Mouse (Mus musculus) 3134 (cell line): ENCODE data around the gene 9930021J03Rik.

Source experiments
- DNase-seq: peaks from one replicate; pipeline ENCODE4 v3.0.0-alpha.2; 2011; ENCODE audit warnings: low spot score; ENCODE audit not compliant: insufficient read length; ENCODE audit errors: extremely low read depth

The 9930021J03Rik gene

DNA sequence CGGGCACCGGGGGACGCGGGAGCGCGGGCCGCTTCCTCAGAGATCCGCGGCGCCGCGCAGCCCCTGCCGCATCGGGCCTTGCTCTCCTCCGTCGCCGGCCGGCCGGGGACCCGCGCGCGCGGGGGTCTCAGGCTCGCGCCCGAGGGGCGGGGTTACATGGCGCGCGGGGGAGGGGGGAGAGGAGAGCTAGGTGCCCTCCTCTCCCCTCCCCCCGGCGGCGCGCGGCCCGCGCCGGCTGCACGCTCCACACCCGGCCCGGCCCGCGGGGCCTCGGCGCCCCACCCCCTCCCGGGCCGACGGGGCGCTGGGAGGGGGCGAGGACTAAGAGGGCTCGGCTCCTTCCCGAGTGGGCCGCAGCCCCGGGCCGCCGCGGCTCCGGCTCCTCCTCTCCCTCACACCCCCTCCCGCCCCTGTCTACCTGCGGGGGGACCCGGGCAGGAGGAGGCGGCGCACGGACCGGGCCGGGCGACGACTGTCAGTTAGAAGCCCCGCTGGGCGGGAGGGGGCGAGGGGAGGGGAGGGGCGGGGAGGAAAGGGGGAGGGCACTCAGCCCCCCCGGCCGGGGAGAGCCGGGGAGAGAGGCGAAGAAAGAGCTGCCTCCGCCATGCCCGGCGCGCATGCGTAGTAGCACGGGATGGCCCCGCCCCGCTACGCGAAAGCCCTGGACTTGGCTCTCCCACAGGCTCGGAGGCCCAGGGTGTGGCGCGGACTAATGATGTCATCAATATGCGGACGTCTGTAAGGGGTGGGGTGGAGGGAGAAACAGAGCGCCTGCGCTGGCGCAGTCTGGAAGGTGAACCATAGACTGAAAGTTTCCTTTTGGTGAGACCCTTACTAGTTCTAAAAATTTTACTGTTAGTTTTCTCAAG lies at the start of gene 9930021J03Rik:
Gene 9930021J03Rik (minus strand): TSS at position 73 of the 869 bp plus-strand sequence.
- DNase-seq: peak; percentile 98

DNA sequence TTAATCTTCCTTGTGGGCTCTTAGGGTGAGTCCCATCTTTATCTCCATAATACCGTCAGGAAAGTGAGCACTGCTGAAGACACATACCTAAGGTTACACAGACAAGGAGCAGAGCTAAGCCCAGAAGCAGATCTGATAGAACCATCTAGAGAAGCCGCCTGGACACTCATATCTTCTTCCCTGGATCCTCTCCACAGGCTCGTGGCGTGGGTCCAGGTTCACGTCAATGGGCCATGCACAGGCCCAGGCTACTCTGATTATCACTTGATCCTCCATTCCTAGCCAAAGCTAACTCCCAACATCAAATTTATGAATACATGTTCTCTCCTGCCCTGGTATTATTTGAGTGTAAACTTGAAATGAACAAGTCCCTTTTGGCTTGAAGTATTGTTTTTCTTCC lies 47.9 kb upstream of the 9930021J03Rik start:
- no peak for DNase-seq

DNA sequence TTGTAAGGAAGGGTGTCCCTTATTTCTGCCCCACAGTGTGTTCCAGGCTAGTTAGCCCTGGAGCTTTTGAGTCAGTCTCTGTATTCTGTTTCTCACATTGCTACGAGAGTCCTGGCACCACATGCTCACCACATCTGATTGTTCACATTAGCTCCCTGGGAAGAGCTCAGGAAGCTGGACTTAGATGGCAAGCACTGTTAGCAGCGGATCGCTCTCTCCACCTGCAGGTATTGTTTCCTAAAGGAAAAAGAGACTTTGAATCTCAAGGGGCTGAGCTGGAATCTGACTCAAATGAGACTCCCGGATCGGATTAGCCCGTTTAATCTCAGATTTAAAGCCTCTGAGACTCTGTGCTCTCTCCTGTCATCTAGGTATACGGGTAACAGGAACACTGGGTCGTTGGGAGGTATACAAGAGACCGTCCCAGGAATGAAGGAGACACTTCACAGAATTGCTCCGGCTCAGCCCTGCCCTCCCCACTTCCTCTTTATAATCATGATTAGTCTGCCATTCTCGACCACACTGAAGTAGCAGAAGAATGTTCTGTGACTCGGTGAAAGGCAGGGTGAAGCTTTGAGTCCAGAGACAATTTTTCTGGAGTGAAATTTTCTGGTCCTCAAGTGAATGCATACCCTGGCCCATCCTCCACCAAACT lies 45.4 kb upstream of the 9930021J03Rik start:
- no peak for DNase-seq

DNA sequence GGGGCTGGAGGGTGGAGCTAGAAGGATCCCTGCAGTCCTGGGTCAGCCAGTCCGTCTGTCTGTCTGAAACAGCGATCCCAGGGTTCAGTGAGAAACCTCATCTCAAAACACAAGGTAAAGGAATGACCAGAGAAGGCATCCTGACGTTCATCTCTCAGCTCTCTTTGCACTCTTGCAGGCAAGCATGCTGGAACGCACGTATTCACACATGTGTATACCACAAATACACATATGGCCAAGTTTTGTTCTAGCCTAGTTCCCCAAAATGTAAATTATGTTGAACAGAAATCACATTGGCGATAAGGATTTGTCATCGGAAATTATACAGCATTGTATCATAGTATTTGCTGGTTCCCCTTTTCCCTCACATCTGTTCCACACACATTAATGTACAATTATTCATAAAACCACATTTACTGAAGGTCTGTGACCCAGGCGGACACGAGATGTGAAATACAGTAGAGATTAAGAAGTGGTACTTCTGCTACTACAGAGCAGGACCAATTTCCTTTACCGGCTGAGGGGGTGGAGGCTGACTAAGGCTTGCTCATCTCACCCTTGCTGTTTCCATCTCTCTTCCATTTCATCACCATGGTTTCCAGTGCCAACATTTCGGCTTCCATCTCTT lies 44.2 kb upstream of the 9930021J03Rik start:
- DNase-seq: no peak

DNA sequence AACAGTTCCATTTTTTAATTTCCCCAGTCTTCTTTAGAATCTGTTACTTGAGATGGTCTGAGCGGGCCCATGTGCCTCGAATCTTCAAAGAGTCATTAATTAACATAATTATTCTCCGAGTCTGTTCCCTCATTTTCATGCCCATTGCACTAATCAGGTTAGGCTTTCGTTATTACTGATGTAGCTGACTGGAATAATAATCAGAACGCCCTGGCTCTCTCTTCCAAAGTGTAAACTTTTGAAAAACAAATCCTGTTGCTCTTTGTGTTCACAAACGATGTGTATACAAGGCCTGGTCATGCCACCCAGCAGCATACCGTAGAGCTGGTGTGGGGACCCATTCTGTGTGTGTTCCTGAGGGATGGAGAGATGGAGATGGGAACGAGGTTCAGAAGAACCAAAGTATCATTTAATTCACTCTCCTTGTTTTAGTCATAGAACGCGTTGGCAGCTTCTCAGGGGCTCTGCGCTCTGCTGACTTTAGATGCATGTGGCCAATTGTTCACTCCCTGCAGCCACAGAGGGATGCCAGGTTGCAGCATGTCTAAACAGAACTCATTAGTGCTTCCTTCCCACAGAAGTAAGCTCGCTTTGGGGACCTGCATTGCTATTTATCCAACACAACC lies 38.4 kb upstream of the 9930021J03Rik start:
- no peak for DNase-seq

DNA sequence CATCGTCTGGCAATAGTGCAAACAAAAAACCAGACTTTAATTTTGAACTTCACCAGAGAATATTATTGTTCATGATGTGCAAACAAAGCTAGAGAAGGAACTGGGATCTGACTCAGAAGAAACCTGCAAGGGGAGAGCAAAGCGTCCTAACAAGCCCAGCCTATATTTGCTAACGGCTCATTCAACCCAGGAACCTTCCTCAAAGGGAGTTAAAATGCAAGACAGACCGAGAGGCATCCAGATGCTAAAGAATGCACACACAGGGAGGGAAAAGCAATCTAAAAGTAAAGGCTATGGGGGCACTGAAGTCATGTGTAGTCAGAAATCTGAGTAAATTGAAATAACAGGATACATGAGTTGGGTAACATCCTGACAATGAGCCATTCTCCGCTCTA lies 37.8 kb upstream of the 9930021J03Rik start:
- DNase-seq: no peak

DNA sequence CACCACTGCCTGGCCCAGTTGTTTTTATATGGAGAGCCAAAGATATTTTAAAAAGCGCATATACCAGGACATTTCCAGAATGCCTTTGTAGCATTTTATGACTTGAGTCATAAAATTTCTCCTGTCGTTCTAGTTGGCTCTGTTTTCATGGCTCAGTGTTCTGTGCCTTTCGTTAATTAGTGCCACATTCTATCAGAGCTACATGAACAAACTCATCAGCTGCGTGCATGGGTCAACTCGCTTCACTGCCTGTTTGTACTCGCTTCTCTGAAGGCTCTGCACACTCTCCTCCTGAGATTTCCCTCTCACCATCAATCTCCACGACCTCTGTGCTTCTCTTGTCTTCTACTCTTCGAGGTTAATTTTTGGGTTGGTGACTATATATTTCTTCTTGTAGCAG lies 37.2 kb upstream of the 9930021J03Rik start:
- no peak for DNase-seq

DNA sequence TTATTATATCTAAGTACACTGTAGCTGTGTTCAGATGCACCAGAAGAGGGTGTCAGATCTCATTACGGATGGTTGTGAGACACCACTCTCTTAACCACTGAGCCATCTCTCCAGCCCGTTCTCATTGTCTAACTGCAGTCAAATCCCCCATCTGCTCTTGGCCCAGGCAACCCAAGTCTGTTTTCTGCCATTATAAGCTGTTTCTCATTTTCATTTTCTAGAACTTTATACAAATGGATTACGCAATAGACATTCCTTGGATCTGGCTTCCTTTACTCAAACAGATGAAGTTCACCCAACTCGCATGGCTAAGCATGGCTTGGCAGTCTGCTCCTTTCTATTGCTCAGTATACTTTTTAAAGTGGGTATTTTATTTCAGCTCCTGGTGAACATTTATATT lies 34.9 kb upstream of the 9930021J03Rik start:
- peak; percentile 30 for DNase-seq

DNA sequence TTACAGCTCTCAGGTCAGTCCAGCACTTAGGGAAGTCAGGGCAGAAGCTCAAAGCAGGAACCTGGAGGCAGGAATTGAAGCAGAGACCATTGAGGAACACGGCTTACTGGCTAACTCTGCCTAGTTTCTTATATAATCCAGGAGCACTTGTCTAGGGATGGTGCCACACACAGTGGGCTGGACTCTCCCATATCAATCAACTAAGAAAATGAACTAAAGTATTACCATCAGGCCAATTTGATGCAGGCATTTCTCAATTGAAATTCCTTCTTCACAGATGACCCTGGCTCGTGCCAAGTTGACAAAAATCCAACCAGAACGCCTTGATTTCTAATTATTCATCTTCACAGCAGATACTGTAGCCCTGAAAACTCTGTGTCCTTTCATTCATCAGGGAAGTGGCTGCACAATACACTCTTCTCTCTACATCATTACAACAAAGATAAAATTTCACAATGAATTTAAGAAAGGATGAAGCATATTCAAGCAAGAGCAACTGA lies 32.9 kb upstream of the 9930021J03Rik start:
- DNase-seq: no peak

DNA sequence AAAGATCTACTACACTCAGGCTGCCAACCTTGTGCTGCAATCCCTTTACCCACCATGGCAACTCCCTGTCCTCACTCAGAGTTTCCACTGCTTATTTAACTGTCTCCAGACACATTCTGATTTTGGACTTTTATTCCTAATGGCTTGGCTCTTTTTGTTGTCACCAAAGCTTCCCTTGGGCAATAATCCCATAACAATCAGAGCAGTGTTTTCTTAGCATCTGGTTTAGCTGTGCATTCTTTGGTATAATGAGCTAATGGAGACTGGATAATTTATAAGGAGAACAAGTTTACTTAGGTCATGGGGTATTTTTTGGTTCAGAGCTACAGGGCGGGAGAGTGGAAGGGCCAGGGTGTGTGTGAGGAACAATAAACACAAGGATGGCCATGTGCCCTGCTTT lies 32.4 kb upstream of the 9930021J03Rik start:
- DNase-seq: no peak

DNA sequence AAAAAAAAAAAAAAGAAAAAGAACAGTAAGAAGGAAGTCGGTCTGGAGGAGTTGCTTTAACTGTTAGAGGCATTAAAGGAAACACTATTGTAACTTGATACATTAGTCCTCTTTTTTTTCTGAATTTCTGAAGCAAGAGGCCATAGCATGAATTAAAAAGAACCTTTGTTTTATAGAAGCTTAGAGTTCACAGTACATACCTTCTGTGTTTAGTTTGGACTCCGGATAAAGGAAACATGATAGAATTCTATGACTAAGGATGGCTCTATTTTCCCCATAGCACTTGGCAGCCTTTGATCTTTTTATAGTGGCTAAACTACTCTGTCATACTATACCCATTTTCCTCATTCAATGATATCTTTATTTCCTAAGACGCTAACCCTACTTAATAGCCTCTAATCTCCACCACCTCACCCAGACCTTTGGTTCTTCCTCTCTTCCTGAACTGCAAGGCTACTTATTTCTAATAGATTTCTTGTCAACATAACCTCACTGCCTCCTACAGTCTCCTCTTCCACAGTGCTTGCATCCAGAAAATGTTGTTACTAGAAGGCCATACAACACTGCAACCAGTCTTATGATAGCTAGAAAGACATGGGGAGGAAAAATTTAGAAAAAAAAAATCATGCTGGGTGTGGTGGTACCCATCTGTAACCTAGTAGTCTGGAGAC lies 29.7 kb upstream of the 9930021J03Rik start:
- peak; percentile 66 for DNase-seq

DNA sequence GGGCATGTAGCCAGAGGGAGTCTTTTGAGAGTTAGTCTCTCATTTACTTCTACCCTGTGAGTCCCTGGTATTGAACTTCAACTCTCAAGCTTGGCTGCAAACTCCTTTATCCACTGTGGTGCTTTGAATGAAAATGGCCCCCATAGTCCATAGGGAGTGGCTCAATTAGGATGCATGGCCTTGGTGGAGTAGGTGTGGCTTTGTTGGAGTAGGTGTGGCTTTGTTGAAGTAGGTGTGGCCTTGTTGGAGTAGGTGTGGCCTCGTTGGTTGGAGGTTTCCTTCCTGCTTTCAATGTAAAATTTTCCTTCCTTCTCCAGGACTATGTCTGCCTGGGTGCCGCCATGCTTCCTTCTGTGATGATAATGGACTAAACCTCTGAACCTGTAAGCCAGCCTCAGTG lies 25.1 kb upstream of the 9930021J03Rik start:
- no peak for DNase-seq

DNA sequence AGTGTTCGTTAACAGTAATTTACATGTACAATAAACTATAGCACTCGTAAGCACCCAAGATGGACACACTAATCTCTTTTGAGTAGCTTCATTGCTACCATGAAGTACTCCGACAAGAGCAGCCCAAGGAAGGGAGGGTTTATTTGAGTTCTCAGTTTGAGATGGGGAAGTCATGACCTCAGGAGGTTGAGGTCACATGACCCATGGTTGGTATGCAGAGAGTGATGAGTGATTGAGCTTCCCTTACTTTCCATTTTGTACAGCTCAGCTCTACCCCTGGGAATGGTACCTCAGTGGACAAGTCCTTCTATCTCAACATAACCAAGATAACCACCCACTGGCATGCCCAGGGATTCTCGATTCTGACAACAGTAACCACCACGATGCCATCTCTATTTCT lies 22.8 kb upstream of the 9930021J03Rik start:
- no peak for DNase-seq

DNA sequence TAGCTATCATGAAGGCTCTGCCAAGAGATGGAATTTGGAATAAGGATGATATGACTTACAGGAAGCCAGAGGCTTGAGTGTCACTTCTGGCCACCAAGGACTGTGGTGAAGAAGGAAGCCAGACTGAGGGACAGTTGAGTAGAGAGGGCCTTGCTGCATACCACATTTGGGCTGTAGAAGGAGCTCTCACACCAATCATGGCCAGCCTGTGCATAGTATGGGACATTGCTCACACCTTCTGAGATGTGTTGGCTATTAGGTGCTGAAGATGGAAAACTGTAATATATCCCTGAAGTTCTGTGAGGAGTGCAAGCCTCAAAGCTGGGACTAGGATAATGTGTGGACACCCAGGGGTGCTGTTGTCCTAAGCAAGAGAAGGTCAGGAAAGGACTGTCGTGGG lies 20.9 kb upstream of the 9930021J03Rik start:
- DNase-seq: no peak

DNA sequence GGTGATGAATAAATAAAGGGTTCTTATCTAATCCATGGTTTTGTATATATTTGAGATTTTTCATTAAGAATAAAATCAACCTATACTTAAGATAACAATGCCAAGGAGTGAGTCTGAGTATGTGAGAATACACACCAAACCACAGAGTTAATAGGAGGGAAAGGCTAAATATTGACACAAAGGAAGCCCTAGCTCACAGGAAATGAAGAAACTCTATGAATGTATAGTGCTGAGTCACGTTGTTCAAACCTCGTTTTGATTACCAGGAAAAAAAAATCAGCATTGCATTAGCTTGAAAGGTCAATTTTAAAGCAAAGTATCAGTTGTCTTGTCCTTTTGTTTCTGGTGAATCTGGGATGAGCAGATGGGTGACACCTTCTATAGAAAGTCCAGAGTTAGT lies 19.2 kb upstream of the 9930021J03Rik start:
- no peak for DNase-seq

DNA sequence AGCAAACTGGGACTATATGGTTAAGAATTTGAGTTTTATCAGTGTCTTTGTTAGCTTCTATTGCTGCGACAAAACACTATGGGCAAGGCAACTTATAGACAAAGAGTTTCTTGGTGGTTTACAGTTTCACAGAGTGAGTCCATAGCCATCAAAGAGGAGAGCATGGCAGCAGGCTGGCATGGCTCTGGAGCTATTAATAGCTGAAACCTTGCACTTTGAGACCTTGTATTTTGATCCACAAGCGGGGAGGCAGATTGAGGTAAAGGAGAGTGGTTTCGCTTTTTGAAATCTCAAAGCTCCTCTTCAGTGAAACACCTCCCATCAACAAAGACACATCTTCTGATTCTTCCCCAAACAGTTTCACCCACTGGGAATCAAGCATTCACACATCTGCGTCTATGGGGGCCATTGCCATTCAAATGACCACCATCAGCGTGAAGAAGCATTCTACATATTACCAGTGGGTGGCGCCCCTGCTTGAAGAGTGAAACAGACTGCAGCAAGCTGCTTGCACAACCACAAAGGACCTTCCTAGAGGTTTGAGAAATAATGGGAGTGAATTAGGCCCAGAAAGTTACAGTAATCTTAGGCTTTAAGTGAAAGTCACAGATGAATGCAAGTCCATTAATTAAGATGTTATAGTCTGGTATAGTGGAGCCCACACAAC lies 18.4 kb upstream of the 9930021J03Rik start:
- DNase-seq: no peak

DNA sequence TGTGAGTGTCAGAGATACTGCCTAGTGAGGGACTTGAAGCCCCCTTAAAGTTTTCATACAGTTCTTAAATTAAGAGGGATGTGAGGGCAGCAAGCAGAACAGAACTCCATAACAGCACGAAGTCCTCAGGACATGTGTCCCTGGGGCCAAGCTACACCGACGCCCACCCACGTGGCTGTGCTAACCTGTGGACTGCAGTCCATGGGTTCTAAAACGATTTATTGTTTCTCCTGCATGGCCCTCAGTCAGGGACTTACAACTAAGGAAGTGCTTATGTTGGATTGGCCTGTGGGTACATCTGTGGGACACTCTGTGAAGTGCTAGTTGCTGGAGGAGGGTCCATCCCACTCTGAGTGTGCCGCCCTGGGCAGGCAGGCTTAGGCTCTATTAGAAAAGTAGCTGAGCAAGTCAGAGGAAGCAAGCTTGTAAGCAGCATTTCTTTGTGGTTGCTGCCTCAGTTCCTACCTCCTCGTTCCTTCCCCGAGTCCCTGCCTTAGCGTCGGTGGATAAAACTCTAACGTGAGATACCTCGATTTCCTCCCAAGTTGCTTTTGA lies 17.7 kb upstream of the 9930021J03Rik start:
- no peak for DNase-seq

DNA sequence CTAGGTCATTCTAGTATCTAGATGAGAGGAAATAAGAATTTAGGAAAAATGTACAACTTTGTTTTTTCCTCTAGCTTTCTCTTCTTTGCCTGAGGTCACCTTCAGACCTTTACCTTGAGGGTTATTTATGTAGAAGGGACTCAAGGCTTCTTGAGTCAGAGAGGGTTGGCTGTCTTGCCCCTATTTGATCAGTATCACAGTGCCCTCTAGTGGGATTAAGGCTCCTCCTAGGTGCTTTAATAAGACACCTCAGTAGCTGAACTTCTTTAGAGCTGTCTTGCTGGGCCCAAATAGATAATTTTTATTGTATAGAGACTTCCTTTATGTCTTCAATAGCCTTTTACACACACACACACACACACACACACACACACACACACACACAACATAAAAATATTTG lies 15.2 kb upstream of the 9930021J03Rik start:
- DNase-seq: no peak

DNA sequence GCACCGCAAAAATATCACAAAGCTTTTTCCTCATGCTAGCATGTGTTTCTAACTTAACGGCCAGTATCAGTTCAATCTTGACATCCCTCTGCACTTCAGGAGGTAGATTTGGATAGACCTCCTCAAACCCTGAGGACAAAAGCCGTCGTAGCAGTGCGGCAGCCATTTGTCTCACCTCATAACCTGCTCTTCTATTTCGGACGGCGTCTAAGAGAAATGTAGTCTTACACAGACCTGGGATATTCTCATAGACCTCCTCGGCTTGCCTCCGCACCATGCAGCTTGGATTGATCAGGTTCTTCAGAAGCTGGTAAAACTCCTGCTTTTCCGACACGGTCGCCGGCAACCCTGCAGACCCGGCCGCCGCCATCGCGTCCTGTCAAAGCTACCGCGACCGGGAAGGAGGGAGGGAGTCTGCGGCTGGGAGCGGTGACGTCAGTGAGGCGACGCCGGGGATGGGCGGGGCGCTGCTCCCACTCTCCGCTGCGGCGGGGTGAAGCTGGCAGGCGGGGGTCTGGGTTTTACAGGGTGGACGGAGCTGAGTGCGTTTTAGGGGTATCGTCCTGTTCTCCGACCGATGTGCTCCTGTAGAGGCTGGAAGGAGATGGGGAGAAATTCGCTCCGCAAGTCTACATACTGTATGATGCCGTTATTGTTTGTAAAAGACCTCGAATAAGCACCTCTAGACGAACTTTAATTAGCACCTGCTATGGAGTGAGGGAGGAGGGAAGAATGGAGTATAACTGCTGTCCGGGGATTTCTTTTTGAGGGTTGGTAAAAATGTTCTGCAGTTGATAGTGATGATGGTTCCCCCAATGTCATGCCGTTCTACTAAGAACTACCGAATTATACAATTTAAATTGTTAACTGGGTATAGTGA lies 7.0 kb upstream of the 9930021J03Rik start, which contains the start of gene Ranbp6:
Gene Ranbp6 (minus strand): TSS at position 394 of the 880 bp plus-strand sequence.
- DNase-seq: peak; percentile 88
